Mouse (Mus musculus): ENCODE measurements around the gene Oscar. TPM values are rescaled to one million over a fixed set of nuclear protein-coding genes. Genes with fewer than 3 reads are reported as not detected.

Gene Oscar
- polyA plus RNA-seq (2016; fragmentation: Nextera tagmentation; extraction: Ambion mirVana) = 0.22 and 0.23 TPM in 2 replicates

DNA sequence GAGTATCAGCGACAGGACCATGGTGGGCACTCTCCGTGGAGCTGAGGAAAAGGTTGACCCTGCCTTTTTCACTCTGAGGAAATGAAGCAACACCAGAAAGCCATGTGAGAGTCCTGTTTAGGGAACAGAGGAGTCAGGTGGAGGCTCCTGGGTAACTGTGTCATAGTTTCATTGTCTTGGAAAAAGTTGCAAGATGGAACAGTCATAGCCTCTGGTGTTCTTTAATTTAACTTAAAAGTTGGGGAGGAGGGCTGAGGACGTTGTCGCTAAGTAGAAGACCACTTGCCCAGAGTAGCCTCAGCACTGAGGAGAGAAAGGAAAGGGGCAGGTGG is at the start of gene Oscar:
TSS of gene Oscar (minus strand) at position 101 of the 332 bp plus-strand sequence.
- Histone ChIP-seq H3K9ac (no peak within 1 kb of the TSS), H3K36me3 (peaks cover 24% of the 10 kb centered on the region), H3K4me2 (replicated peaks) (peak within 1 kb of the TSS; percentile 79; the same call in 1 of the 2 replicates)

DNA sequence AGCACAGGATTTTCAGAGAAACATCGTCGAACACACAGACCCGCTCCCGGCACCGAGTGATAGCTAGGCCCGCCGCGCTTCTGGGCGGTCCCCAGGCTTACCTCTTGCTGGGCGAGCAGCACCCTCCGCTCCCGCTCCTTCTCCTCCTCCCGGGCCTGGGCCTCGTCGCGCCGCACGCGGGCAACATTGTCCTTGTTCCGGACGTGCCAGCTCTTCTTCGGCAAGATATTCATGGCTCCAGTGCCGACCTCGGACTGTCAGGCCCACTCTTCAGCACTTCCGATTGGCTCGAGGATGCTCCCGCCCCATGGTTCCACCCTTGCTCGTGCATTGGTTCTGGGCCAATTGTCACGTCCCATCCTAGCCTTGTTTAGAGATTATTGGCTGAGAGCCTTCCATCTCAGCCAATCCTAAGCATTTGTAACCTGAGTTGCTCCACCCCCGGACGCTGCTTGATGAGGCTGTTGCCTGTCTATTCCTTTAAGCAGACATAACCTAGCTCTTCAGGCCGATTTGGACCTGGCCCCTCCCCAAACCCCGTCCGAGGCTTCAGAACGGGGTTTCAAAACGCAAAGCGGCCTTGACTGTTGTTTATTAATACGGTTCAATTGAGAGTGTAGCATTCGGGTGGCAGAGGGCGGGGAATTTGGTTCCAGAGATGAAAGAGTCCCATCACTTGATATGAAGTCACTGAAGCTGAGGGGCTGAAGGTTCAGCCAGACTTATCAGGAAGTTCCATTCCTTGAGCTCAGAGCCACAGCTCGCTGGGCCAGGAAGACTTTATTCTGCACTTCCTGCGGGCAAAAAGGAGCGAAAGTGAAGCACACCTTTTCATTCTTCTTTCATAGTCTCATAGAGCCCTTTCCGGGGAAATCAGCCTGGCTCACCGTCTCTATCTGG is 49.5 kb upstream of the Oscar start, which contains the start of gene Leng1:
TSS of gene Leng1 (minus strand) at position 626 of the 900 bp plus-strand sequence.
- Histone ChIP-seq H3K36me3 (peaks cover 26% of the 10 kb centered on the region), H3K4me2 (replicated peaks) (peak within 1 kb of the TSS; percentile 73), H3K4me1 (peaks cover 11% of the 10 kb centered on the region), H3K9me3 (no peaks in the 10 kb centered on the region), H3K27me3 (no peaks in the 10 kb centered on the region), H3K27ac (peak within 1 kb of the TSS; percentile 88), H3K9ac (peak within 1 kb of the TSS; percentile 79), H3K4me3 (peak within 1 kb of the TSS; percentile 72)
- peak; percentile 97 for ATAC-seq (ENCODE audit: insufficient number of reproducible peaks, insufficient read depth, low FRiP score, low TSS enrichment)
- WGBS = 4% methylated on average over 45 of the region's 45 CpGs

More for the DNA sequence above, at the start of gene Oscar:
- Histone ChIP-seq H3K4me3 (peak within 1 kb of the TSS; percentile 81; the same call in 1 of the 2 replicates), H3K27me3 (no peaks in the 10 kb centered on the region), H3K9me3 (no peaks in the 10 kb centered on the region), H3K27ac (no peak within 1 kb of the TSS), H3K4me1 (peaks cover 7% of the 10 kb centered on the region; the same call in 1 of the 2 replicates)
- WGBS = 77% methylated on average over 4 of the region's 4 CpGs
- no peak for ATAC-seq (ENCODE audit: insufficient number of reproducible peaks, insufficient read depth, low FRiP score, low TSS enrichment)

DNA sequence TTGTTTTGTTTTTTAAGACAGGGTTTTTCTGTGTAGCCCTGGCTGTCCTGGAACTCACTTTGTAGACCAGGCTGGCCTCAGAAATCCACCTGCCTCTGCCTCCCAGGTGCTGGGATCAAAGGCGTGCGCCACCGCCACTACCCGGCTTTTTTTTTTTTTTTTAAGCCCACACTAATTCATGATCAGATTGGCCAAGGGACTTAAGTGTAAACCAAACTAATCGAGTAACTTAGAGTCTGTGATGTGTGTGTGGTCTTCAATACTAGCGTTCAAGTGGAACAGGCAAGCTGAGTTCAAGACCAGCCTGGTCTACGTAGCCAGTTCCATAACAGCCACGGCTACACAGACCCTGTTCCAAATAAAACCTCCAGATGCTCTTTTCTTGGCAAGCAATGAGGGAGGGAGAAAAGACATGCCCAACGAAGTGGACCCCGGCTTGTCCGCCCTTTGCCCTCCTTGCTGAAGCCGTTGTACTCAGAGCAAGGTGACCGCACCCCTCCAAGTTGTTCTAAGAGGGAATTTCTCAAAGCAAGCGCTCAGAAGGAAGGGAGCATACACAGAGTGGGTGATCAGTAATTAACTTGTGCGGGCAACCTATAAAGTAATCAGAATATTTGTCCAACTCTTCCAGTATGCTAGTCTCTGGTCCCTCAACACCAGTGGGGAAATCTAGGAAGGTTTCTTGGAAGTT is 48.7 kb upstream of the Oscar start:
- peak overlapping the region; percentile 88 for H3K27ac ChIP-seq
- ATAC-seq (ENCODE audit: insufficient number of reproducible peaks, insufficient read depth, low FRiP score, low TSS enrichment) = peak; percentile 11; the same call in 1 of the 2 replicates
- H3K9ac ChIP-seq = peak overlapping the region; percentile 79
- peaks cover 11% of the 10 kb centered on the region for H3K4me1 ChIP-seq
- 35% methylated on average over 15 of the region's 15 CpGs for WGBS
- H3K4me3 ChIP-seq = peak overlapping the region; percentile 72
- H3K36me3 ChIP-seq = peaks cover 34% of the 10 kb centered on the region
- no peaks in the 10 kb centered on the region for H3K27me3 ChIP-seq
- no peaks in the 10 kb centered on the region for H3K9me3 ChIP-seq
- H3K4me2 ChIP-seq (replicated peaks) = peak overlapping the region; percentile 73

DNA sequence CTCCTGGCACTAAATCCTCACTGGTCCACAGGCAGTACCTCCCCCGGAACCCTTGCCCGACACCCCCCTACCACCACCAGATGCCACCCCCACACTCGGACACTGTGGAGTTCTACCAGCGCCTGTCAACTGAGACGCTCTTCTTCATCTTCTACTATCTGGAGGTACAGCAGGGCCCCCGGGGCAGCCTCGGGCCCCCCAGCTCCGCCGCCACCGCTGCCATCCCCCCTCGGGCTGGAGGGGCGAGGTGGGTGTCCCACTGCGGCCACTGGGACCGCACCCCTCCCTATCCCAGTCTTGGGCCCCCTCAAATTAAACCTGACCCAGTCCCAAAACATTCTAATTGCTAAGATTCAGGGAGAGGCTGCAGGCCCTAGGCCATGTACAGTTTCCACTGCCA is 42.6 kb upstream of the Oscar start:
- H3K9ac ChIP-seq = no peak overlapping the region
- no peak overlapping the region for H3K4me3 ChIP-seq
- ATAC-seq (ENCODE audit: insufficient number of reproducible peaks, insufficient read depth, low FRiP score, low TSS enrichment) = no peak
- peaks cover 95% of the 10 kb centered on the region for H3K36me3 ChIP-seq
- no peaks in the 10 kb centered on the region for H3K27me3 ChIP-seq
- H3K4me1 ChIP-seq = peaks cover 2% of the 10 kb centered on the region
- no peaks in the 10 kb centered on the region for H3K9me3 ChIP-seq
- no peak overlapping the region for H3K4me2 ChIP-seq (replicated peaks)
- H3K27ac ChIP-seq = no peak overlapping the region
- WGBS = 97% methylated on average over 14 of the region's 14 CpGs

DNA sequence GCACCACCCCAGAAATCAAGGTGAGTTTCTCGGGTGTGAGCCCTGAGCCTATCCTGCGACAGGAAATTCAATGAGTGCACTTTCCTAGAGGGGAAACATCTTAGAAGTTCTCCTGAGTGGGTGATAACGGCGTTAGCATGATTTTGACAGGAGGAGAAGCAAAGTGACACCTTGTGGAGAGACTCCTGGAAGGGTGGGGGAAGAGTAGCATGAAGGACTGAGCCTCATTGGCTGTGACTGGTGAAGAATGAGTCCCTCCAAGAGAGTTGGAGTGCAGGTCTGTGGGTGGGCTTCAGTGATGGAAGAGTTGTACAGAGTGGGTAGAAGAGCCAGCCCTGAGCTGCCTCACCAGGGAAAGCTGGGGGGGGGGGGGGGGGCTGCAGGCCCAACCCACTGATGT is 41.0 kb upstream of the Oscar start:
- Histone ChIP-seq H3K27ac (no peak overlapping the region), H3K9ac (no peak overlapping the region), H3K36me3 (peaks cover 98% of the 10 kb centered on the region), H3K9me3 (no peaks in the 10 kb centered on the region), H3K4me1 (no peaks in the 10 kb centered on the region), H3K27me3 (no peaks in the 10 kb centered on the region), H3K4me3 (no peak overlapping the region), H3K4me2 (replicated peaks) (no peak overlapping the region)
- 88% methylated on average over 4 of the region's 4 CpGs for WGBS
- no peak for ATAC-seq (ENCODE audit: insufficient number of reproducible peaks, insufficient read depth, low FRiP score, low TSS enrichment)

DNA sequence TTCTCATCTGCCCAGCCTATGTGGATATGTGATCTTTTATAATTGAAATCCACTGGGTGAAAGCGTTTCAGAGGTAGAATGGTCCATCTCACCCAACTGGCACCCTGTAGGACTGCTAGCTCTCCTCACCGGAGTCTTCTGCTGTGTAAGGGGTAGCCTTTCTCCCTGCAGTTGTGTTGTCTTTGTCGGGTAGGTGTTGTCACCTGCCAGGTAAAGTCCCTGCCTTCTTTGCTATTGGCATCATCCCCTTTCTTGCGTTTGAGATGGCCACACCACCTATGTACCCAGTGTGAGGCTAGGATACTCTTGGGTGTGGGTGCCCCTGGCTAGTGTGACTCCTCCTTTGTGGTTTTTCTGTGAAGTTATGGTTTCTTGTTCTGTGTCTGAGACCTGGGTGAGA is 30.7 kb upstream of the Oscar start:
- peak overlapping the region; percentile 86 for H3K4me2 ChIP-seq (replicated peaks)
- H3K9ac ChIP-seq = peak overlapping the region; percentile 99
- H3K4me3 ChIP-seq = peak overlapping the region; percentile 98
- no peaks in the 10 kb centered on the region for H3K27me3 ChIP-seq
- H3K27ac ChIP-seq = no peak overlapping the region
- H3K9me3 ChIP-seq = no peaks in the 10 kb centered on the region
- peaks cover 27% of the 10 kb centered on the region for H3K4me1 ChIP-seq
- 73% methylated on average over 4 of the region's 4 CpGs for WGBS
- peaks cover 36% of the 10 kb centered on the region for H3K36me3 ChIP-seq
- ATAC-seq (ENCODE audit: insufficient number of reproducible peaks, insufficient read depth, low FRiP score, low TSS enrichment) = no peak

DNA sequence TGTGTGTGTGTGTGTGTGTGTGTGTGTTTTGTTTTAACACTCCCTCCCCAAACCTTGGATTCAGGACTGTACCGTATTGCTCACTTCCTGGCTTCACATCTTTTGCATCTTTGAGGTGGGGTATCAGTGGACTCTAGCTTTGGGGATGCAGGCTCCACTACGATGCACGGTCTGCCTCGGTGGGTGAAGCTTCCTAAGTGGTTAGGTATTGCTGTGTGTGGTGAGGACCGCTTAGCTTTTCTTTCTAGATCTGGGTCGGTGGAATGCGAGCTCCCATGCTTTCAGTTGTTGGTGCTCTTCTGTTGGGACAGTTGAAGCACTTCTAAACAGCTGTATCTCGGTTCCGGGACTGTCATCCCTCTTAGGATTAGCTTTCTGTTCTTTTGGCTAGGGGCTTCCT is 30.2 kb upstream of the Oscar start:
- ATAC-seq (ENCODE audit: insufficient number of reproducible peaks, insufficient read depth, low FRiP score, low TSS enrichment) = no peak
- H3K9ac ChIP-seq = peak overlapping the region; percentile 99
- peak overlapping the region; percentile 98 for H3K4me3 ChIP-seq
- H3K4me2 ChIP-seq (replicated peaks) = peak overlapping the region; percentile 86
- H3K27me3 ChIP-seq = no peaks in the 10 kb centered on the region
- peaks cover 36% of the 10 kb centered on the region for H3K36me3 ChIP-seq
- H3K9me3 ChIP-seq = no peaks in the 10 kb centered on the region
- H3K27ac ChIP-seq = peak overlapping the region; percentile 97; the same call in 1 of the 2 replicates
- H3K4me1 ChIP-seq = peaks cover 27% of the 10 kb centered on the region
- WGBS = 17% methylated on average over 9 of the region's 9 CpGs

DNA sequence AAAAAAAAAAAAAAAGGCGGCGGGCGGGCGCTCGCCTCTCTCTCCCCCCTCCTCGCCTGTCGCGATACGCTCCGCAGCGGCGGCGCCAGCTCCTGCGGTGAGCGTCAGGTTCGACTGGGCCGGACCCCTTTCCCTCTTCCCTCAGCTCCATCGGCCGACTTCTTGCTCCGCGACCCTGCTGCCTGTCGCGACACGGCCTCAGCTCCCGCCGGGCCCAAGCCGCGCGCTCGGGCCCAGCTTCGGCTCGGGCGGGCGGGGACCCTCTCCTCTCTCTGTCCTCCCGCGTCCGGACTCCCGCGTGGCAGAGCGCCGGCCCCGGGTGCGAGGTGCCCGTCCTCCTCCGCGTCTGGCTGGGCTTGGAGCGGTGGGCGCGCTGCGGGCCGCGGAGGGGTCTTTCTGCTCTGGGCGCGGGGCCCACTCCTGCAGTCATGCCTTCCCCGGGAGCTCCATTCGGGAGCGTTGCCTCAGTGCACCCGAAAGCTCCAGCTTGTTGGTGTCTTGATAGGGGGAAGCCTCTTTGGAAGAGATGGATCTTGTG is 29.6 kb upstream of the Oscar start:
- peak overlapping the region; percentile 99 for H3K9ac ChIP-seq
- under 1% methylated on average over 45 of the region's 58 CpGs for WGBS
- H3K27me3 ChIP-seq = no peaks in the 10 kb centered on the region
- H3K4me3 ChIP-seq = peak overlapping the region; percentile 98
- ATAC-seq (ENCODE audit: insufficient number of reproducible peaks, insufficient read depth, low FRiP score, low TSS enrichment) = no peak
- peak overlapping the region; percentile 86 for H3K4me2 ChIP-seq (replicated peaks)
- H3K4me1 ChIP-seq = peaks cover 27% of the 10 kb centered on the region
- H3K9me3 ChIP-seq = no peaks in the 10 kb centered on the region
- peak overlapping the region; percentile 97 for H3K27ac ChIP-seq
- H3K36me3 ChIP-seq = peaks cover 36% of the 10 kb centered on the region

DNA sequence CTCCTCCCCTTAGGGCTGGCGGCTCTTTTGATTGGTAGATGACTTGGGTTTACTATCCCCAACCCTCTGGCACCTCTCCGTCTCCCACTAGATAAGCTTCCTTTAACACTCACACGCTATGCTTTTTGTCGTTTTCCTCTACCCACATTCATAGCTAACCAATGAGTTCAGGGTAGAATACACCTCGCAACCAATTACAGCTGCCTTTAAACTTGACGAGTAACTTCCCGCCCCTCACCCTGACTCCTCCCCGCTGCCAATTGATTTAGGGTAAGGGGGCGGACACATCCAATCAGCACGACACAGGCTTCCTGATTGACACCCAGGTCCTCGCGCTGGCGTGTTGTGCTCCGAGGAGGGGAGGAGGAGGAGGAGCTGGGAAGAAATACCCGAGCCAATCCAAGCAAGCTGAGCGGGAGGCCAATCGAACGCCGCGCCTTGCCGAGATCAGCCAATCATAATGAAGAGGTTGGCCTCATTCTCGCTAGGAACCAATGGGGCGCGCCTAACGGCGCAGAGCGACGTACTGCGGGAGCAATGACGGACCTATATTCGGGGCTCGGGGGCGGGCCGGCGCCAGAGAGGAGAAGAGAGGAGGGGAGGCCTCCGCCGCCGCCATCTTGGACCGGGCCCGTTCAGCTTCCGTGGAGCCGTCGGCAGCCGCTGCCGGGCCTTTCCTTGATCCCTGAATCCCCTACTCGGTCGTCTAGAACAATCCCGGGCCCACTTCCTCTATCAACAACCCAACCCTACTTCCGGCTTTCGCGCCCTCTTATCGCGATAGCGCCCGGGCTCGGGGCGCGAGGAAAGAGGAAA is 28.9 kb upstream of the Oscar start, which contains the start of gene Cnot3:
TSS of gene Cnot3 (plus strand) at position 597 of the 816 bp plus-strand sequence.
- peak within 1 kb of the TSS; percentile 98 for H3K4me3 ChIP-seq
- no peaks in the 10 kb centered on the region for H3K27me3 ChIP-seq
- peak within 1 kb of the TSS; percentile 86 for H3K4me2 ChIP-seq (replicated peaks)
- H3K27ac ChIP-seq = peak within 1 kb of the TSS; percentile 97
- under 1% methylated on average over 57 of the region's 58 CpGs for WGBS
- peaks cover 36% of the 10 kb centered on the region for H3K36me3 ChIP-seq
- peak within 1 kb of the TSS; percentile 99 for H3K9ac ChIP-seq
- H3K4me1 ChIP-seq = peaks cover 27% of the 10 kb centered on the region
- peak; percentile 99 for ATAC-seq (ENCODE audit: insufficient number of reproducible peaks, insufficient read depth, low FRiP score, low TSS enrichment)
- H3K9me3 ChIP-seq = no peaks in the 10 kb centered on the region

DNA sequence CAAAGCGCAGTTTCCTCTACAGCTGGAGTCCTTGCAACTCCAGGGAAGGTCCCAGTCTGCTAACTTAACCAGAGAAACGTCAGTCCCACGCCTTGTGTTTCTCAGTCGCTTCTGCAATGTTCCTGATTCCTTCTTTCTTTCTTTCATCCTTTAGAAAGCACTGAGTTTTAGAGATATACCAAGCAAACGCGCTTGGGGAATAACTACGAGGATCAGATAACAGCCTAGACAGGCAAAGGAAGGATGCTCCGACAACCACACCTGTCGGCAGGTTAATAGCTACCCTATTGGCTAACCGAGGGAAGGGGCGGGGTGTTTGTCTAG is 28.4 kb upstream of the Oscar start:
- peak overlapping the region; percentile 98 for H3K4me3 ChIP-seq
- no peaks in the 10 kb centered on the region for H3K27me3 ChIP-seq
- 2% methylated on average over 11 of the region's 11 CpGs for WGBS
- no peaks in the 10 kb centered on the region for H3K9me3 ChIP-seq
- peaks cover 42% of the 10 kb centered on the region for H3K36me3 ChIP-seq
- peak overlapping the region; percentile 62 for H3K4me2 ChIP-seq (replicated peaks)
- H3K9ac ChIP-seq = 0 out of 2 replicates have a peak overlapping the region, but pooled peaks have one; percentile 8
- H3K4me1 ChIP-seq = peaks cover 27% of the 10 kb centered on the region
- no peak for ATAC-seq (ENCODE audit: insufficient number of reproducible peaks, insufficient read depth, low FRiP score, low TSS enrichment)
- 0 out of 2 replicates have a peak overlapping the region, but pooled peaks have one; percentile 59 for H3K27ac ChIP-seq

DNA sequence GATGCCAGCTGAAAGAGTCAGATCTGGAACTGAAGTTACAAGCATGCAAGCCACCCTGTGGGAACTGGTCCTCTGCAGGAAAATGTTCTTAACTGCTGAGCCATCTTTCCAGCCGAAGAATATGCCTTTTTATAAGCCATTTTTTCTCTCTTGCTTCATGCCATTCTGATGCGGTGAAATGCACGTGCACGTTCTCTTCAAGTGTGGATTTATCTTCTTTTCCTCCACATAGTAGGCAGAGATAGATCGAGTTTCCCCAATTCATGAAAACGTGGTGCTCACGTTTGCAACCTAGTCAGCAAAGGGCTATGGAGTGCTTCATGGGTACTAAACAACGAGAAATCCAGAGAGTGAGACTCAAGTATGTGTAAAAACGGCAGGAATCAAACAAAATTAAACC is 27.9 kb upstream of the Oscar start:
- ATAC-seq (ENCODE audit: insufficient number of reproducible peaks, insufficient read depth, low FRiP score, low TSS enrichment) = no peak
- peak overlapping the region; percentile 98 for H3K4me3 ChIP-seq
- 0 out of 2 replicates have a peak overlapping the region, but pooled peaks have one; percentile 59 for H3K27ac ChIP-seq
- H3K36me3 ChIP-seq = peaks cover 46% of the 10 kb centered on the region
- 28% methylated on average over 9 of the region's 9 CpGs for WGBS
- H3K4me2 ChIP-seq (replicated peaks) = peak overlapping the region; percentile 62
- no peaks in the 10 kb centered on the region for H3K9me3 ChIP-seq
- no peaks in the 10 kb centered on the region for H3K27me3 ChIP-seq
- H3K4me1 ChIP-seq = peaks cover 24% of the 10 kb centered on the region
- no peak overlapping the region for H3K9ac ChIP-seq

Measured in embryonic facial prominence, embryonic 12.5 days (tissue).